Mouse (Mus musculus): ENCODE data around the gene Il1r1. TPM values are rescaled to one million over a fixed set of nuclear protein-coding genes. Genes with fewer than 3 reads are reported as not detected.

The Il1r1 gene
- polyA plus RNA-seq, 1 experiment from 2014 or later = 0.58 TPM

GRCm38 (mm10) chr1:40263679-40264078 lies 38.8 kb downstream of the Il1r1 start:
- Histone ChIP-seq H3K36me3 (no peaks in the 10 kb centered on the region), H3K9me3 (no peaks in the 10 kb centered on the region), H3K4me1 (replicated peaks) (peaks cover 11% of the 10 kb centered on the region), H3K4me3 (no peak overlapping the region), H3K27ac (no peak overlapping the region), H3K27me3 (ENCODE audit: insufficient read depth, poor library complexity, severe bottlenecking) (peaks cover 16% of the 10 kb centered on the region)
- WGBS = 93% methylated on average over 8 of the region's 8 CpGs
- DNase-seq (ENCODE audit: low spot score) = no peak

- Histone ChIP-seq H3K36me3 (no peaks in the 10 kb centered on the region), H3K27me3 (ENCODE audit: insufficient read depth, poor library complexity, severe bottlenecking) (peaks cover 16% of the 10 kb centered on the region), H3K4me3 (no peak overlapping the region), H3K4me1 (replicated peaks) (peaks cover 11% of the 10 kb centered on the region), H3K9me3 (no peaks in the 10 kb centered on the region), H3K27ac (no peak overlapping the region)
- WGBS = 83% methylated on average over 6 of the region's 6 CpGs
- no peak for DNase-seq (ENCODE audit: low spot score)
These were observed 40.5 kb downstream of the Il1r1 start for GRCm38 (mm10) chr1:40265301-40265835.

DNA sequence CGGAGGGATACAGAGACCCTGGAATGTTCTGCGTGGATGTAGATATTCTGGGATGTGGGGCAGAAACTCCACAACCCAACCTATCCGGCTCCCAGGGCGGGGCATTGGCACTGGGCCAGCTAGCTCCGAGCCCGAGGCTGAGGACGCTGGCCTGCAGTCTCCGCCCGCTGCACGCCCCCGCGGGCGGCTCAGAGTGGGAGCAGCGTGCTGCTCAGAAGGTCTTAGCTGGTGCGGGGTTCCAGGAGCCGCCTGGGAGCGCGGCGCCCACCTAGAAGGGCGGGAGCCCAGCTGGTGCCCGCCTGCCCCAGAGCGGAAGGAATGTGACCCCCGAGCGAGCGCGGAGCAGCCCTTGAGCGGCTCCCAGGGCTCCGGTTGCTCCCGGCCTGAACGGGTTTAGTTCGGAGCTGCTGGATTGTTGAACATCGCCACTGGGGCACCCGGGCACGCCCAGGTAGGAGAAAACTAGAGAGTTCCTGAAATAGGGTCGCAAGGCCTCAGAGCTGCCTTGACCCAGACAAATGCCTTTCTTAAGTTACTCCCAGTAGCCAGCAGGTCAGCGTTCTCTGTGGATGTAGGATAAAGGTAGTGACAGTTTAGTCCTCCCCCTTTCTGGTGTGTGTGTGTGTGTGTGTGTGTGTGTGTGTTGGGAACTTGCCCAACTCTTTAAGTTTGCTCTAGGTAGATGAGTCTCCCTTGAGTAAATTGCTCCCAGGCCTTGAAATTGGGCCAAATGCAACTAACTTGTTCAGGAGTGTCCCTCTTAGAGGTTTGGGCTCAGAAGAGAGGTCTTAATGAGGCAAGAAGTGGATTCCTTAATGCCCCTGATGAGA lies 41.8 kb downstream of the Il1r1 start:
- peak overlapping the region; percentile 58 for H3K4me3 ChIP-seq
- H3K4me1 ChIP-seq (replicated peaks) = peaks cover 11% of the 10 kb centered on the region
- peak overlapping the region; percentile 81 for H3K27ac ChIP-seq
- peak; percentile 59 for DNase-seq (ENCODE audit: low spot score)
- H3K27me3 ChIP-seq (ENCODE audit: insufficient read depth, poor library complexity, severe bottlenecking) = peaks cover 16% of the 10 kb centered on the region
- no peaks in the 10 kb centered on the region for H3K9me3 ChIP-seq
- WGBS = 3% methylated on average over 36 of the region's 36 CpGs
- H3K36me3 ChIP-seq = no peaks in the 10 kb centered on the region

DNA sequence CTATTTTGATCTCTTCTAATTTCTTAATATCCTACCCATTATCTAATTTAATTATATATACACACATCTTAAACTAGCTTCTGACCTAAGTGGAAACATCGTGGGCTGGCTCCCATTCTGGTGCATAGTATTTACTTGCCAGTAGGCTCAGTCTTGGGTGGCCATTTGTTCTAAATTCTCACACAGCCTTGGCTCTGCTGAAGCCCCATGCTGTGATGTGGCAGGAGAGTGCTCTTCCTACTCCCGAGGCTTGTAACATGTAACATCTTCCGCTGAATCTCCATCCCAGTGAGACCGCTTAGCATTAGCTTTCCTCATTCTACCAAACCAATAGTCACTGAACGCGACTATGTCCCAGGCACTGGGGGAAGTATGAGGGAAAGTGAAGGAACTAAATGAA lies 43.0 kb downstream of the Il1r1 start:
- Histone ChIP-seq H3K36me3 (no peaks in the 10 kb centered on the region), H3K9me3 (no peaks in the 10 kb centered on the region), H3K4me1 (replicated peaks) (peaks cover 11% of the 10 kb centered on the region), H3K4me3 (no peak overlapping the region), H3K27me3 (ENCODE audit: insufficient read depth, poor library complexity, severe bottlenecking) (peaks cover 16% of the 10 kb centered on the region), H3K27ac (no peak overlapping the region)
- WGBS = 85% methylated on average over 6 of the region's 6 CpGs
- no peak for DNase-seq (ENCODE audit: low spot score)

- peaks cover 11% of the 10 kb centered on the region for H3K4me1 ChIP-seq (replicated peaks)
- H3K36me3 ChIP-seq = no peaks in the 10 kb centered on the region
- H3K4me3 ChIP-seq = no peak overlapping the region
- no peak overlapping the region for H3K27ac ChIP-seq
- DNase-seq (ENCODE audit: low spot score) = no peak
- H3K27me3 ChIP-seq (ENCODE audit: insufficient read depth, poor library complexity, severe bottlenecking) = peaks cover 16% of the 10 kb centered on the region
- no peaks in the 10 kb centered on the region for H3K9me3 ChIP-seq
- WGBS = 86% methylated on average over 6 of the region's 6 CpGs
These were observed 43.7 kb downstream of the Il1r1 start for GRCm38 (mm10) chr1:40268536-40268935.

GRCm38 (mm10) chr1:40270415-40270814 lies 45.5 kb downstream of the Il1r1 start:
- Histone ChIP-seq H3K27ac (no peak overlapping the region), H3K27me3 (ENCODE audit: insufficient read depth, poor library complexity, severe bottlenecking) (peaks cover 12% of the 10 kb centered on the region), H3K4me3 (no peak overlapping the region), H3K4me1 (replicated peaks) (peaks cover 11% of the 10 kb centered on the region), H3K36me3 (no peaks in the 10 kb centered on the region), H3K9me3 (no peaks in the 10 kb centered on the region)
- WGBS = 88% methylated on average over 12 of the region's 12 CpGs
- no peak for DNase-seq (ENCODE audit: low spot score)

DNA sequence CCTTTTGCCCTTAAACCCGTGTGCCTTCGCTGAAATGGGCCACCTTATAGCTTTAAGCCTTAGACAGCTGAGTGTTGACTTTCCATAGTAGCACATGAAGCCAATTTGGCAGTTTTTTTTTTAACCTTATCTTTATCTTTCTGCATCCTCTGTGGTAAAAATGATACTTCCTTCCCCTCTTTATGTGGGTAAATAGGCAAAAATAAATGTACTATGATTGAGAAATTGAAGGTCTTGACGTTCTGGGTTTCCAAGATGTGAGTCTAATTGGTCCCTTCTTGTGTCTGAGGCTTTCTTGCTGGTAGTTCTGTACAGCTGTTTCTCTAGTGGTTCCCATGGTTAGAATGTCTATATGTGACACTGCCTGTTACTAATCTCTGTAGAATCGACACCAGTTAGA lies 46.2 kb downstream of the Il1r1 start:
- H3K36me3 ChIP-seq = no peaks in the 10 kb centered on the region
- DNase-seq (ENCODE audit: low spot score) = no peak

DNA sequence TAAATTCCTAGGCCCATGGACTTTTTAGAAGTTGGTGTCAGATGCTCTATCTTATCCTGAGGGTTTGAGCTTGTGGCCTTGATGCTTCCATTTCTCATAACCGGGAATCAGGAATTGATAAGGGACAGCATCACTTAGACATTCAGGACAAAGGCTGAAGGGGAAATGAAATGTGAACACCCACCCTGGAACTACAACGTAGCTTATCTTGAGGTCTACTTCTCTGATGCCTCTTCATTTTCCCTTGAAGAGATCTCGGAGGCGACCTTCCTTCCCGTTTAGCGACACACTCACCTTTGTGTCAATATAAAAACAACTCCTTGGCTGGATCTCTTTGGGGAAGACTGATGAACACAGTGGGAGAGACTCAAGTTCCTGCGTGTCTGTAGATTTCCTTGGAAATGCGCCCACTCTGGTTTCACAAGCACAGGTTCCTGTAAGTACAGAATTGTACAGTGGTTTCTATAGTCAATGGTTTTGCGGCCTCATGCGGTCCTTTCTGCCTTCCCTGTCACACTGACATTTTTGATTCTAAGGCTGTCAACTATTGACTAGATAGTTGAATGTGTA lies 46.7 kb downstream of the Il1r1 start:
- Histone ChIP-seq H3K27ac (no peak overlapping the region), H3K36me3 (no peaks in the 10 kb centered on the region), H3K9me3 (no peaks in the 10 kb centered on the region), H3K4me3 (no peak overlapping the region), H3K27me3 (ENCODE audit: insufficient read depth, poor library complexity, severe bottlenecking) (peaks cover 10% of the 10 kb centered on the region), H3K4me1 (replicated peaks) (peaks cover 5% of the 10 kb centered on the region)
- WGBS = 93% methylated on average over 10 of the region's 10 CpGs
- no peak for DNase-seq (ENCODE audit: low spot score)

More for the DNA sequence above, 46.2 kb downstream of the Il1r1 start:
- Histone ChIP-seq H3K9me3 (no peaks in the 10 kb centered on the region), H3K27me3 (ENCODE audit: insufficient read depth, poor library complexity, severe bottlenecking) (peaks cover 10% of the 10 kb centered on the region), H3K27ac (no peak overlapping the region), H3K4me1 (replicated peaks) (peaks cover 10% of the 10 kb centered on the region), H3K4me3 (no peak overlapping the region)
- WGBS = 90% methylated on average over 4 of the region's 4 CpGs

- Histone ChIP-seq H3K4me1 (replicated peaks) (no peaks in the 10 kb centered on the region), H3K27ac (no peak overlapping the region), H3K36me3 (no peaks in the 10 kb centered on the region), H3K9me3 (no peaks in the 10 kb centered on the region), H3K27me3 (ENCODE audit: insufficient read depth, poor library complexity, severe bottlenecking) (peaks cover 6% of the 10 kb centered on the region), H3K4me3 (no peak overlapping the region)
- 83% methylated on average over 3 of the region's 3 CpGs for WGBS
- no peak for DNase-seq (ENCODE audit: low spot score)
These were observed 47.3 kb downstream of the Il1r1 start for GRCm38 (mm10) chr1:40272204-40272603.

DNA sequence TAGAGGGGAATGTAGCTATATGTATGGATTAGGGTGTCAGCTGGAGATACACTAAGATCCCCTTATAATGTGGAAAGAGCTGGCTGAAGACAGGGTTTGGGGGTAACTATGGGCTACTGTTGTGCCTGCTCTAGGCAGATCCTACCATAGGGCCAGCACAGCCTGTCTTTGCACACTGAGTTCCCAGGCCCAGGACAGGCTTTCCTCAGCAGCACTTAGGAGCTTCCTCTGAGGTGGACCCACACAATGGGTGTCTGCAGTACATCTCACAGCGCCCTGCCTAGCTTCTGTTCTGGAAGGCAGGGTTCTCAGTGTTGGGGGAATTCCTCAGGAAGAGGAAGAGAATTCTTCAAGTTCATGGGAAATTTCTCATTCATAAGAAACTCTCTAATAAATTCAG lies 48.6 kb downstream of the Il1r1 start:
- no peaks in the 10 kb centered on the region for H3K36me3 ChIP-seq
- no peak for DNase-seq (ENCODE audit: low spot score)
- WGBS = 88% methylated on average over 1 of the region's 1 CpGs
- no peak overlapping the region for H3K27ac ChIP-seq
- H3K27me3 ChIP-seq (ENCODE audit: insufficient read depth, poor library complexity, severe bottlenecking) = no peaks in the 10 kb centered on the region
- no peaks in the 10 kb centered on the region for H3K9me3 ChIP-seq
- no peaks in the 10 kb centered on the region for H3K4me1 ChIP-seq (replicated peaks)
- H3K4me3 ChIP-seq = no peak overlapping the region

DNA sequence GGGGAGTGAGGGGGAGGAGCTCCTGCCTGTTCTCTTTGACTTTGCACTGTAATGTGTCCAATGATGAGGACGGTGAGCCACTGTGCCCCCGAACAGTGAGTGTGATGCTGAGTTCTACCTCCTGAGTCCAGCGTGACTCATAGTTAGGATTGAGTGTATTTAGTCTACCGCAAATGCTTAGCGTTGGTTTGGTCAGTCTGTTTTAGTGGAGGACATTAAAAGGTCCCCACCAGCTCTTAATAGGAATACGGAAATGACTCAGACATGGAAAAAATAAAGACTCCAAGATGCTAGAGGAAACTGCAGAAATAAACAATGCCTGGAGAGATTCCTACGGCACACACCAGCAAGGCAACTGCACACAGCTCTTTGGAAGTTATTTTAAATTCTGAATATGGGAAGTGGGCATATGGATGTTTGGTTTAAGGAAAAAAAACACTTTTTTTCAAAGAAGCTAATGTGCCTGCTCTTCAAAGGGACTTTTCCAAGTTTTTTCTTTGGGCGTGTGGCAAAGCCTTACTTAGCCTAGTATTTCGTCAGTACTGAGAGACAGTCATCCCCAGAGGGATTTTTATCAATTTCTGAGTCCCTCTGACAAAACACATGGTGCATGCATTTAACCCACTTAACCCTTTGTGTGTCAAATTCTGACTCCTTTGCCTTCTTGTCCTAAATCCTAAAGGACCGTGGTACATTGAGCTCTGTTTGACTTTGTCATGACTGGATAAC lies 50.6 kb downstream of the Il1r1 start:
- H3K27ac ChIP-seq = no peak overlapping the region
- no peaks in the 10 kb centered on the region for H3K36me3 ChIP-seq
- H3K9me3 ChIP-seq = no peaks in the 10 kb centered on the region
- 80% methylated on average over 10 of the region's 10 CpGs for whole genome bisulfite sequencing
- no peaks in the 10 kb centered on the region for H3K27me3 ChIP-seq (ENCODE audit: insufficient read depth, poor library complexity, severe bottlenecking)
- H3K4me1 ChIP-seq (replicated peaks) = no peaks in the 10 kb centered on the region
- H3K4me3 ChIP-seq = no peak overlapping the region
- no peak for DNase-seq (ENCODE audit: low spot score)

- no peaks in the 10 kb centered on the region for H3K4me1 ChIP-seq (replicated peaks)
- H3K27ac ChIP-seq = no peak overlapping the region
- no peaks in the 10 kb centered on the region for H3K36me3 ChIP-seq
- no peaks in the 10 kb centered on the region for H3K27me3 ChIP-seq (ENCODE audit: insufficient read depth, poor library complexity, severe bottlenecking)
- no peak for DNase-seq (ENCODE audit: low spot score)
- no peak overlapping the region for H3K4me3 ChIP-seq
- 91% methylated on average over 4 of the region's 4 CpGs for WGBS
- H3K9me3 ChIP-seq = no peaks in the 10 kb centered on the region
These were observed 53.1 kb downstream of the Il1r1 start for GRCm38 (mm10) chr1:40277944-40278343.

- Histone ChIP-seq H3K4me3 (no peak overlapping the region), H3K36me3 (no peaks in the 10 kb centered on the region), H3K27me3 (ENCODE audit: insufficient read depth, poor library complexity, severe bottlenecking) (no peaks in the 10 kb centered on the region), H3K9me3 (no peaks in the 10 kb centered on the region), H3K27ac (no peak overlapping the region), H3K4me1 (replicated peaks) (no peaks in the 10 kb centered on the region)
- WGBS = 73% methylated on average over 2 of the region's 2 CpGs
- no peak for DNase-seq (ENCODE audit: low spot score)
These were observed 53.8 kb downstream of the Il1r1 start for GRCm38 (mm10) chr1:40278720-40279119.
